Mouse (Mus musculus) bone marrow, adult 2 months (tissue): ENCODE measurements around the gene Homer2.

ENCODE experiments used
- CTCF ChIP-seq: fragments of 200-500 bp; IDR thresholded peaks from 2 replicates; pipeline ENCODE4 v1.5.1; 2011; ENCODE audit warnings: low read length, control low read depth; ENCODE audit not compliant: control insufficient read depth, insufficient read depth
- POLR2A ChIP-seq: fragments of 200-500 bp; IDR thresholded peaks from 2 replicates; pipeline ENCODE4 v1.6.1; 2011; ENCODE audit warnings: low read depth, mild to moderate bottlenecking, control low read depth, low read length, borderline replicate concordance; ENCODE audit not compliant: control insufficient read depth

GRCm38 (mm10) chr7:81587238-81587637 is 120.1 kb downstream of the Homer2 start:
- TF ChIP-seq POLR2A (no peak), CTCF (no peak)
